Mouse (Mus musculus) liver, embryonic 14.5 days (tissue): Measurements from ENCODE around the gene Lmx1a. TPM values are rescaled to one million over a fixed set of nuclear protein-coding genes. Genes with fewer than 3 reads are reported as not detected.

ENCODE experiments used
- ATAC-seq: fragments of 200-750 bp; cut with Nextera tagmentation; 2 replicates; pipeline ENCODE4 v1.8.0; 2017; ENCODE audit warnings: moderate number of reproducible peaks, mild to moderate bottlenecking, moderate library complexity; ENCODE audit not compliant: insufficient read depth
- DNase-seq, 3 experiments: peaks; one replicate each; pipeline ENCODE4 v3.0.0-alpha.2; 2012 to 2013; ENCODE audit warnings: low read depth in 3 of 3, low spot score in 3 of 3
- H3K27ac ChIP-seq: fragments of 300-500 bp; sonication (generic); 2 replicates; pipeline ENCODE4 v1.5.1; 2014; ENCODE audit warnings: moderate library complexity, mild to moderate bottlenecking, control low read depth, inconsistent platforms
- H3K27me3 ChIP-seq: fragments of 300-500 bp; sonication (generic); 2 replicates; pipeline ENCODE4 v1.6.1; 2014; ENCODE audit warnings: mild to moderate bottlenecking, low read length, moderate library complexity; ENCODE audit not compliant: control insufficient read depth, insufficient read depth
- H3K36me3 ChIP-seq: fragments of 300-500 bp; sonication (generic); replicated peaks from 2 replicates; pipeline ENCODE4 v1.6.1; 2014; ENCODE audit warnings: low read depth; ENCODE audit not compliant: control insufficient read depth, insufficient read depth
- H3K4me1 ChIP-seq, 2 experiments: fragments of 200-500 bp in 1 of 2; fragments of 300-500 bp in 1 of 2; sonication (generic) in 1 of 2; replicated peaks; 2 replicates each; pipeline ENCODE4 v1.6.1; 2012 to 2014; ENCODE audit warnings: antibody characterized with exemption in 1 of 2, inconsistent platforms in 1 of 2, low read length in 1 of 2; ENCODE audit not compliant: control insufficient read depth in 2 of 2, insufficient read depth in 2 of 2
- H3K4me2 ChIP-seq: fragments of 300-500 bp; sonication (generic); 2 replicates; pipeline ENCODE4 v1.6.1; 2014; ENCODE audit warnings: low read depth, mild to moderate bottlenecking, control low read depth, moderate library complexity
- H3K4me3 ChIP-seq, 2 experiments: fragments of 200-500 bp in 1 of 2; fragments of 300-500 bp in 1 of 2; sonication (generic) in 1 of 2; 2 replicates each; pipeline ENCODE4 v1.5.1; 2012 to 2014; ENCODE audit warnings: low read depth in 2 of 2, low read length in 2 of 2, mild to moderate bottlenecking in 2 of 2, control low read depth in 1 of 2, inconsistent platforms in 1 of 2, moderate library complexity in 1 of 2; ENCODE audit not compliant: insufficient read depth in 1 of 2
- H3K9ac ChIP-seq: fragments of 300-500 bp; sonication (generic); replicated peaks from 2 replicates; pipeline ENCODE4 v1.6.1; 2014; ENCODE audit warnings: mild to moderate bottlenecking, control low read depth, moderate library complexity
- H3K9me3 ChIP-seq: fragments of 300-500 bp; sonication (generic); 2 replicates; pipeline ENCODE4 v1.6.1; 2016; ENCODE audit warnings: low read length, mixed read lengths; ENCODE audit not compliant: control insufficient read depth
- CTCF ChIP-seq: IDR thresholded peaks from 2 replicates; pipeline ENCODE4 v1.5.1; 2016; ENCODE audit warnings: antibody characterized with exemption, low read depth, control low read depth
- EP300 ChIP-seq: IDR thresholded peaks from 2 replicates; pipeline ENCODE4 v1.6.1; 2016; ENCODE audit warnings: antibody characterized with exemption, low read depth
- WGBS: fragments of 180-500 bp; shearing (Covaris S2); extraction: QIAGEN DNeasy Blood & Tissue Kit; methylation state at CpG from one replicate; pipeline ENCODE4 v1.1.7; 2014; ENCODE audit not compliant: insufficient replicate concordance; 5-methylcytosine and 5-hydroxymethylcytosine counted together
- polyA plus RNA-seq, 2 experiments: library from polyadenylated mRNA; depleted of rRNA in 1 of 2; stranded (reverse) in 1 of 2; unstranded in 1 of 2; fragments of >200 nt; fragmentation: Nextera tagmentation in 1 of 2; extraction: Ambion mirVana in 1 of 2; gene quantifications; 2 replicates each; pipeline versions ENCODE4 v1.2.1 to v1.2.3; 2012 to 2014

The Lmx1a gene
- polyA plus RNA-seq, 2 experiments: 0.06 to 0.08 TPM

DNA sequence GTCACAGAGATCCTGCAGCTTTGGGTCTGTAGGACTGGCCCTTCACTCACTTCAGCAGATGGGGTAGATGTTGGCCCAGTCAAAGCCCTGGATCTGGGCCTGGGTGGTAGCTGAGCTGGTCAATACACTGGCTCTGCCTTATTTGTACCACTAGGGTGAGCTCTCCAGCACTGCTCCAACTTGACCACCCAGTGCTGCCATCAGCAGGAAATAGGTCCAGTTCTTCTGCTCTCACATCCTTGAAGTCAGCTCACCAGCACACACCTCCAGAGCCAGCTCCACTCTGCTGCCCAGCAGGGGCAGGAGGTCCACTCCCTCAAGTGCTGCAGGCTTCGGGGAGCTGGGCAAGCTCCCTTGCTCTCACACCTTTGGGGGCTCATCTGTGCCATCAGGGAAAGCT, 183.0 kb downstream of the Lmx1a start:
- Histone ChIP-seq H3K9ac (no peak overlapping the region), H3K36me3 (no peaks in the 10 kb centered on the region), H3K4me2 (no peak overlapping the region), H3K4me1 (no peaks in the 10 kb centered on the region), H3K27me3 (no peaks in the 10 kb centered on the region), H3K4me3 (no peak overlapping the region), H3K27ac (no peak overlapping the region), H3K9me3 (no peaks in the 10 kb centered on the region)
- WGBS: 55% methylated on average over 1 of the region's 1 CpGs
- no peak for DNase-seq
- no peak for ATAC-seq
- TF ChIP-seq CTCF (0 out of 2 replicates have a peak, but pooled peaks have one; percentile 9), EP300 (no peak)

DNA sequence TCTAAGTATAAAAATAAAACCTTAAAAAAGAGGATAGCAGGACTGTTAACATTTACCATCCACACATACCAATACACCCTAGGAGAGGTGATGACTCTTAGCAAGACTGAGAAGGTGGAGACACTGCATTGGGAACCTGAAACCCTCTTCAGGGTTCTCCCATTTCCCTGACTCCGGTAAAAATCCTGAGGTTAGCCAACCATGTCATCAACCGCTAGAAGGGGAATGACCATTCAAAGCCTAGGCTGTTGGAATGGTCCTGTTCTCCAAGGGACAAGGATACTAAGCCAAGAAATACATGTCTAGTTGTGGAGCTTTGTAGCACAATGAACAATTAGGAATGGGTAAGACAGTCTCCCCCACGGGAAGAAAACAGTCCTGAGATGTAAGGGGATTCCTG, 185.1 kb downstream of the Lmx1a start:
- Histone ChIP-seq H3K4me2 (no peak overlapping the region), H3K4me1 (no peaks in the 10 kb centered on the region), H3K9me3 (no peaks in the 10 kb centered on the region), H3K36me3 (no peaks in the 10 kb centered on the region), H3K27me3 (no peaks in the 10 kb centered on the region), H3K27ac (no peak overlapping the region), H3K9ac (no peak overlapping the region), H3K4me3 (no peak overlapping the region)
- DNase-seq (no peak), ATAC-seq (no peak)
- 34% methylated on average over 3 of the region's 3 CpGs for WGBS
- TF ChIP-seq EP300: no peak
- no peak for TF ChIP-seq CTCF

DNA sequence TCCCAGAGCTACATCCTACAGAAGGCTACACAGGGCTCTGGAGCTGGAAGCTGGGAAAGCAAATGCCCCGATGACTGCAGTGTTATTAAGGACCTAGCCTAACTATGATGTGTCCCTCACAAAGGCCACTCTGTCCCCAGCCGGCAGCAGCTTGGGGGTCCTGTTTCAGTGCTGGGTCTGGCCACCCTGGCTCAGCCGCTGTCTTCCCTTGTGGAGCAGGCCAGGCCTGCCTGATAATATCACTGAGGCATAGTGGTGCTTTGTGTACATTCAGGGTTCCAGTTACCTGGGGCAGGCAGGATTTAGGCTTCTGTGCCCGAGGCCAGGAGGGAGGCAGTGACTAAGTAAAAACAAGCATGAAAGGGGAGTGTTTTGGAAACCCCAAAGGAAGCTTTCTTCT, 188.9 kb downstream of the Lmx1a start:
- DNase-seq (no peak), ATAC-seq (no peak)
- no peak overlapping the region for H3K27ac ChIP-seq
- H3K9ac ChIP-seq: no peak overlapping the region
- 61% methylated on average over 4 of the region's 4 CpGs for WGBS
- H3K4me3 ChIP-seq: no peak overlapping the region
- H3K4me2 ChIP-seq: no peak overlapping the region
- H3K4me1 ChIP-seq: no peaks in the 10 kb centered on the region
- no peaks in the 10 kb centered on the region for H3K27me3 ChIP-seq
- H3K9me3 ChIP-seq: no peaks in the 10 kb centered on the region
- TF ChIP-seq CTCF: no peak
- TF ChIP-seq EP300: no peak
- no peaks in the 10 kb centered on the region for H3K36me3 ChIP-seq

DNA sequence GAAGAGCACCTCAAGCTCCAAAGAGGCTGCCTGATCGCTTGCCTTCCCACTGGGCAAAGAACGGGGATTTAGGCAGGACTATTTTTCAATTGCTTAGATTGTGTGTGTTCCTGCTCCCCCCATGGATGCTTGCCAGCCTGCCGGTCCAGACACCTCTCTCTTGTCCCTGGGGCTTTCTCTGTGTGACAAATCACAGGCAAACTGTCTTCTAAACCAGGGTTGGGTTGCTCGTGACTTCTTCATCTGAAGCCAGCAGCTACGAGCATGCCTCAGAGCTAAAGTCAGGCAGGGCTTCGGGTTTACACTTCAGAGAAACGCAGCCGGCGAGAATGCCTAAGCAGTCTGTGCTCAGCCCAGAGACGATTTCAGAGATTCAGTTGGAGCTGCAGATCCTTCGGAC, 189.3 kb downstream of the Lmx1a start:
- no peaks in the 10 kb centered on the region for H3K27me3 ChIP-seq
- DNase-seq (no peak), ATAC-seq (no peak)
- H3K9me3 ChIP-seq: no peaks in the 10 kb centered on the region
- H3K4me3 ChIP-seq: no peak overlapping the region
- no peaks in the 10 kb centered on the region for H3K36me3 ChIP-seq
- no peaks in the 10 kb centered on the region for H3K4me1 ChIP-seq
- WGBS: 67% methylated on average over 11 of the region's 11 CpGs
- TF ChIP-seq EP300 (no peak), CTCF (no peak)
- no peak overlapping the region for H3K27ac ChIP-seq
- H3K9ac ChIP-seq: no peak overlapping the region
- H3K4me2 ChIP-seq: no peak overlapping the region

DNA sequence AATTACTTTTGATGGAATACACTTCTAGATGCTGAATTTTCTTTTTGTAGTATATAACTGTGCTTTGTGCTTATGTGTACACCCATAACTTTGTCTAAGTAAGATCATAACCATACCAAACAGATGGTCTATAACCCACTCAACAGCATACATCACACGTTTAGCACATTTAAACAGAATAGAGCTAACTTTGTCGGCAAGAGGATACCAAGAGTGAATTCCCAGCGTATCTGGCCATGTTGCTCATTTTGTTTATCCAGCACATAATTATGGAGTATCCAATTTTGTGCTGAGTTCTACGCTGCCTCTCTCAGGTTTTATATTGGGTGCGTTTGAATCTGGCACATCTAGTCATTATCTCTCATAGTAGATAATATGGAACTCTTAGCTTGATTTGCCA, 196.7 kb downstream of the Lmx1a start:
- no peak for ATAC-seq
- Histone ChIP-seq H3K36me3 (no peaks in the 10 kb centered on the region), H3K4me1 (no peaks in the 10 kb centered on the region), H3K4me3 (no peak overlapping the region), H3K9ac (no peak overlapping the region), H3K4me2 (no peak overlapping the region), H3K27me3 (no peaks in the 10 kb centered on the region), H3K27ac (no peak overlapping the region), H3K9me3 (no peaks in the 10 kb centered on the region)
- DNase-seq: no peak
- 75% methylated on average over 5 of the region's 5 CpGs for WGBS
- no peak for TF ChIP-seq CTCF
- no peak for TF ChIP-seq EP300
